Mouse (Mus musculus) liver, embryonic 13.5 days (tissue): Measurements from ENCODE around the gene Macf1. TPM values are rescaled to one million over a fixed set of nuclear protein-coding genes. Genes with fewer than 3 reads are reported as not detected.

Experiments
- ATAC-seq: fragments of 200-750 bp; cut with Nextera tagmentation; 2 replicates; pipeline ENCODE4 v1.8.0; 2017; ENCODE audit warnings: low read depth, mild to moderate bottlenecking, moderate number of reproducible peaks, moderate library complexity
- DNase-seq: peaks from one replicate; pipeline ENCODE4 v3.0.0; 2022
- H3K27ac ChIP-seq: fragments of 300-500 bp; sonication (generic); 2 replicates; pipeline ENCODE4 v1.5.1; 2015; ENCODE audit warnings: moderate library complexity, mild to moderate bottlenecking, inconsistent platforms
- H3K27me3 ChIP-seq: fragments of 300-500 bp; sonication (generic); 2 replicates; pipeline ENCODE4 v1.6.1; 2015; ENCODE audit warnings: mild to moderate bottlenecking, inconsistent platforms
- H3K36me3 ChIP-seq: fragments of 300-500 bp; sonication (generic); 2 replicates; pipeline ENCODE4 v1.6.1; 2015; ENCODE audit warnings: mild to moderate bottlenecking, inconsistent platforms
- H3K4me1 ChIP-seq: fragments of 300-500 bp; sonication (generic); replicated peaks from 2 replicates; pipeline ENCODE4 v1.6.1; 2015; ENCODE audit warnings: inconsistent platforms
- H3K4me2 ChIP-seq: fragments of 300-500 bp; sonication (generic); 2 replicates; pipeline ENCODE4 v1.6.1; 2015; ENCODE audit warnings: inconsistent platforms, mild to moderate bottlenecking, moderate library complexity
- H3K4me3 ChIP-seq: fragments of 300-500 bp; sonication (generic); replicated peaks from 2 replicates; pipeline ENCODE4 v1.5.1; 2015; ENCODE audit warnings: mild to moderate bottlenecking, inconsistent platforms
- H3K9ac ChIP-seq: fragments of 300-500 bp; sonication (generic); 2 replicates; pipeline ENCODE4 v1.6.1; 2015; ENCODE audit warnings: mild to moderate bottlenecking, inconsistent platforms
- H3K9me3 ChIP-seq: fragments of 300-500 bp; sonication (generic); replicated peaks from 2 replicates; pipeline ENCODE4 v1.6.1; 2016; ENCODE audit warnings: inconsistent platforms
- WGBS: fragments of 180-500 bp; shearing (Covaris S2); methylation state at CpG from one replicate; pipeline ENCODE4 v1.1.7; 2015; ENCODE audit not compliant: insufficient replicate concordance; 5-methylcytosine and 5-hydroxymethylcytosine counted together
- polyA plus RNA-seq: library from polyadenylated mRNA; unstranded; fragments of >200 nt; fragmentation: Nextera tagmentation; extraction: Ambion mirVana; gene quantifications from 2 replicates; pipeline ENCODE4 v1.2.1, GENCODE M21; 2015

Macf1 gene
- polyA plus RNA-seq, 1 experiment from 2014 or later: 9.5 TPM

- no peak overlapping the region for H3K4me3 ChIP-seq
- H3K9me3 ChIP-seq: no peaks in the 10 kb centered on the region
- H3K27me3 ChIP-seq: no peaks in the 10 kb centered on the region
- H3K9ac ChIP-seq: no peak overlapping the region; the same call in 1 of the 2 replicates
- ATAC-seq: peak; percentile 67
- WGBS: 13% methylated on average over 7 of the region's 7 CpGs
- peak overlapping the region; percentile 79 for H3K27ac ChIP-seq
- no peaks in the 10 kb centered on the region for H3K36me3 ChIP-seq
- peak overlapping the region; percentile 10; the same call in 1 of the 2 replicates for H3K4me2 ChIP-seq
- H3K4me1 ChIP-seq: peaks cover 45% of the 10 kb centered on the region
- peak; percentile 5 for DNase-seq
Measured at GRCm38 (mm10) chr4:123565291-123565861, 118.8 kb downstream of the Macf1 start.

- peak overlapping the region; percentile 32 for H3K4me3 ChIP-seq
- WGBS: 26% methylated on average over 6 of the region's 6 CpGs
- H3K27ac ChIP-seq: peak overlapping the region; percentile 79
- peak overlapping the region; percentile 45; the same call in 1 of the 2 replicates for H3K9ac ChIP-seq
- DNase-seq: no peak
- no peaks in the 10 kb centered on the region for H3K36me3 ChIP-seq
- peak overlapping the region; percentile 51 for H3K4me2 ChIP-seq
- H3K9me3 ChIP-seq: no peaks in the 10 kb centered on the region
- H3K27me3 ChIP-seq: no peaks in the 10 kb centered on the region
- peaks cover 45% of the 10 kb centered on the region for H3K4me1 ChIP-seq
- ATAC-seq: peak; percentile 56
Measured at GRCm38 (mm10) chr4:123564051-123564791, 119.9 kb downstream of the Macf1 start.

DNA sequence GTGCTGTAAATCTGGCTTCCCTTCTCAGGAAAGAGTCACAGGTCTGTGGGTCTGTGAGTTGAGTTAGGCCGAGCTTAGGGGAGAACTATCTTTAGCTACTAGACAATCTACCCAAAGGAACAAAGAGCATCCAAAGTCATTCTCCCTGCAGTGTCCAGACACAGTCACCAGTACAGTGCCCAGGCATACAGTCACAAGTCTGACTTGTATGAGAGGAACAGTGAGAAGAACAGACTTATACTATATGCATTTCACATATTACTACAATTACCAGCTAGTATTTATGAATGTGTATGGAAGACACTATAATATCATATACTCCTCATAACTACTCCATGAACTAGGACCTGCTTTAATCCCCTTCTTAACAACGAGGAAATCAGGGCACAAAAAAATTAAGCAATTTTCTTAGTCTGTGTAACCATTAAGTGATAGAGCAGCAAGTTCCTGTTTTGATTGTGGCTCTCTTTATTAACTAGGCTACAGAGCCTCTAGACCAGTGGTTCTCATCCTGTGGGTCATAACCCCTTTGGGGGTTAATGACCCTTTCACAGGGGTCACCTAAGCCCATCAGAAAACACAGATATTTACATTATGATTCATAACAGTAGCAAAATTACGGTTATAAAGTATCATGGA is 121.9 kb downstream of the Macf1 start:
- no peaks in the 10 kb centered on the region for H3K27me3 ChIP-seq
- WGBS: 46% methylated on average over 3 of the region's 3 CpGs
- no peak overlapping the region for H3K27ac ChIP-seq
- H3K9me3 ChIP-seq: no peaks in the 10 kb centered on the region
- DNase-seq (no peak), ATAC-seq (no peak)
- H3K4me3 ChIP-seq: no peak overlapping the region
- H3K36me3 ChIP-seq: no peaks in the 10 kb centered on the region
- no peak overlapping the region for H3K9ac ChIP-seq
- H3K4me1 ChIP-seq: peaks cover 45% of the 10 kb centered on the region
- H3K4me2 ChIP-seq: no peak overlapping the region

DNA sequence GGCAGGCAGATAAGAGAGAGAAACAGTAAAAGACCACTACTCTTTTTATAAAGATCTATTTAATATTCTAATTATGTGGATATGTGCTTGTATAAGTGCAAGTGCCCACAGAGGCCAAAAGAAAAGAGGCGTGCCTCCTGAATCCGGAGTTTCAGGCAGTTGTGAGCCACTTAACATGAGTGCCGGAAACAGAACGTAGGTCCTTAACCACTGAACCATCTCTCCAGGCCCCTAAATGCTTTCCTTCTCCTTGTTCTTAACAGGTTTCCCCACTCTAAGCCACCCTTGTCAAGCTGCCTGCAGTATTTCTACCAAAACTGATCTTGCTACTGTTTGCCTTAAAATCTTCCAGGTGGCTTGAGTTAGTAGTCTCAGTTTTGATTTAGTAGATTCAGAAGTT is 123.3 kb downstream of the Macf1 start:
- H3K36me3 ChIP-seq: no peaks in the 10 kb centered on the region
- no peaks in the 10 kb centered on the region for H3K27me3 ChIP-seq
- no peak for ATAC-seq
- no peak overlapping the region for H3K4me3 ChIP-seq
- H3K4me2 ChIP-seq: no peak overlapping the region
- H3K9ac ChIP-seq: no peak overlapping the region
- DNase-seq: no peak
- 80% methylated on average over 4 of the region's 4 CpGs for WGBS
- H3K27ac ChIP-seq: no peak overlapping the region
- peaks cover 36% of the 10 kb centered on the region for H3K4me1 ChIP-seq
- no peaks in the 10 kb centered on the region for H3K9me3 ChIP-seq

DNA sequence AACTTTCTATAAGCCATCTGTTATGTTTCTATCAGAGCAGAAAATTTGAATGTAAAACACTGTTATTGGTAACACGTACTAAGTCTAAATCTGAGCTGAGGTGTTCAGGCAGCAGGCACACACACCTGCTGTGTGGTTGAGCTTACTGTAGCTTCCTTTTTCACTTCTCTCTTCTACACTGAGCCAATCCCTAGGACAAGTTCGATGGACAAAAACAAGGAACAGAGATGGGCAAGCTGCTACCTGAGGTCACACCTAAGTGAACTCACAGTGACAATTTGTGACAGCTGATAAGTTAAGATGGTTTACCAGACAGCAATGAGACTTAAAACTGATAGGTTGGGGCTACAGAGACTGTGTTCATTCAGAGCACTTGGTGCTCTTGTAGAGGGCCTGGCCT is 125.7 kb downstream of the Macf1 start:
- H3K4me3 ChIP-seq: no peak overlapping the region
- ATAC-seq (no peak), DNase-seq (no peak)
- peaks cover 26% of the 10 kb centered on the region for H3K4me1 ChIP-seq
- H3K27me3 ChIP-seq: no peaks in the 10 kb centered on the region
- no peak overlapping the region for H3K27ac ChIP-seq
- no peak overlapping the region for H3K4me2 ChIP-seq
- no peaks in the 10 kb centered on the region for H3K9me3 ChIP-seq
- H3K9ac ChIP-seq: no peak overlapping the region
- WGBS: 77% methylated on average over 2 of the region's 2 CpGs
- H3K36me3 ChIP-seq: no peaks in the 10 kb centered on the region

DNA sequence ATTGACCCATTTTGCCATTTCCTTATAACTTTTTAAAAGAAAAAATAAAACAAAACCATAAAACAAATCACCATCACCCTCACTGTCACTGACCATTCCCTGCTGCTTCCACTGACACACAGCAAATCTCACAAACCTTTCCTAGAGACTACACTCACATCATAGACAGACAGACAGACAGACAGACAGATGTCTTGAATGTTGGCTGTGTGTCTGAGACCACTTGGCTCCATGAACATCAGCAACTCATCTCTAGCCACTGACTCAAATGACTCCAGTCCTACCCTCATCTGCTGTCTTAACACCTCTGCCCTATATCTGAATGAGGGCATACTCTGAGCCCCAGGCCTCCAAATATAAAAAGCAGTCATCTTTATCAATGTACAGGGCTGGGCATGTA is 128.9 kb downstream of the Macf1 start:
- H3K36me3 ChIP-seq: no peaks in the 10 kb centered on the region
- no peak overlapping the region for H3K4me2 ChIP-seq

DNA sequence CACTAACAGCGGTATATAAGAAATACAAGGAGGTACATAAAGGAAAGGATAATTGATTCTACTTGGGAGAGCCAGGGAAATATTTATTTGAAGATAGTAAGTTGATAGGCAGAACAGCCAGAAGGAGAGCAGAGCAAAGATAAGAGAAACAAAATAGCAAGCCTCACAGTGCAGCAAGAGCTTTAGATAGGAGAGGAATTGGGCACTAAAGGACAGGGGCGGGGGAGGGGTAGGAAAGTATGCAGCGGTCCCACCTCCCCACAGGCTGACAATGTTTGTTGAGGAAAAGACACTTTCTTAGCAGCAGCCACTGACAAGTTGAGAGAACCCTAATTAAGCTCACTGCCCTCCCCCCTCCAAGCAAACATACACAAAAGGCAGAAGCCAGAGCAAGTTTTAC is 131.5 kb downstream of the Macf1 start:
- Histone ChIP-seq H3K4me3 (no peak overlapping the region), H3K4me1 (peaks cover 32% of the 10 kb centered on the region), H3K27ac (no peak overlapping the region), H3K36me3 (no peaks in the 10 kb centered on the region), H3K27me3 (no peaks in the 10 kb centered on the region), H3K9me3 (no peaks in the 10 kb centered on the region), H3K9ac (no peak overlapping the region), H3K4me2 (no peak overlapping the region)
- ATAC-seq (peak; percentile 74), DNase-seq (no peak)
- 44% methylated on average over 3 of the region's 3 CpGs for WGBS

More for the DNA sequence above, 128.9 kb downstream of the Macf1 start:
- H3K9ac ChIP-seq: no peak overlapping the region
- H3K4me3 ChIP-seq: no peak overlapping the region
- H3K4me1 ChIP-seq: peaks cover 32% of the 10 kb centered on the region
- no peaks in the 10 kb centered on the region for H3K27me3 ChIP-seq
- no peak overlapping the region for H3K27ac ChIP-seq
- no peaks in the 10 kb centered on the region for H3K9me3 ChIP-seq
- no peak for DNase-seq
- no peak for ATAC-seq

DNA sequence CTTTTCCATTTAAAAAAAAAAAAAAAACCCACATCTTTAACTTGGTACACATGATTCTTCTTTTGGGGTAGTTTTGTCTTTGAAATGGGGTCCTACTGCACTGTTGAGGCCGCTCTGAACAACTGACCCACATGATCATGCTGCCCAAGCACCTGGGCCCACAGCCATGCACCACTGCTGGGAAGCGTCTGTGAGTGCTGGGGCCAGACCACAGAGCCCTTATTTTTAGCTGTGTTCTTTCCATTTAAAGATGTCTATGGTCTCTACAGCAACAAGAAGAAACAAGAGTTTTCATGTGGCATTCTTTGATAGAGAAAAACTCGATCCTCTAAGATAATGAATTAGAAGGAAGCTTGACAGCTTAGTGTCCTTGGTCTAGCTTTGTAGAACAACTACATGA is 135.8 kb downstream of the Macf1 start:
- no peak overlapping the region for H3K27ac ChIP-seq
- H3K9ac ChIP-seq: no peak overlapping the region
- H3K4me1 ChIP-seq: peaks cover 20% of the 10 kb centered on the region
- no peak for ATAC-seq
- peaks cover 8% of the 10 kb centered on the region for H3K36me3 ChIP-seq
- WGBS: 65% methylated on average over 3 of the region's 3 CpGs
- H3K4me2 ChIP-seq: no peak overlapping the region
- no peaks in the 10 kb centered on the region for H3K27me3 ChIP-seq
- no peak for DNase-seq
- H3K9me3 ChIP-seq: no peaks in the 10 kb centered on the region
- H3K4me3 ChIP-seq: no peak overlapping the region

GRCm38 (mm10) chr4:123543691-123544090 is 140.5 kb downstream of the Macf1 start:
- ATAC-seq: no peak

GRCm38 (mm10) chr4:123535271-123535670 is 148.9 kb downstream of the Macf1 start:
- 56% methylated on average over 1 of the region's 1 CpGs for WGBS
- no peak overlapping the region for H3K27ac ChIP-seq
- H3K4me3 ChIP-seq: no peak overlapping the region
- peaks cover 6% of the 10 kb centered on the region; the same call in 1 of the 2 replicates for H3K36me3 ChIP-seq
- H3K9me3 ChIP-seq: no peaks in the 10 kb centered on the region
- no peak overlapping the region for H3K4me2 ChIP-seq
- H3K4me1 ChIP-seq: no peaks in the 10 kb centered on the region
- no peak overlapping the region for H3K9ac ChIP-seq
- no peaks in the 10 kb centered on the region for H3K27me3 ChIP-seq
- ATAC-seq (peak; percentile 48), DNase-seq (no peak)

More at GRCm38 (mm10) chr4:123543691-123544090, 140.5 kb downstream of the Macf1 start:
- Histone ChIP-seq H3K9me3 (no peaks in the 10 kb centered on the region), H3K36me3 (peaks cover 8% of the 10 kb centered on the region), H3K9ac (no peak overlapping the region), H3K27ac (no peak overlapping the region), H3K4me3 (no peak overlapping the region), H3K4me1 (peaks cover 5% of the 10 kb centered on the region; the same call in 1 of the 2 replicates), H3K27me3 (no peaks in the 10 kb centered on the region), H3K4me2 (no peak overlapping the region)
- DNase-seq: no peak

- DNase-seq (no peak), ATAC-seq (no peak)
- no peaks in the 10 kb centered on the region for H3K9me3 ChIP-seq
- H3K27me3 ChIP-seq: no peaks in the 10 kb centered on the region
- H3K9ac ChIP-seq: no peak overlapping the region
- no peak overlapping the region for H3K27ac ChIP-seq
- no peak overlapping the region for H3K4me3 ChIP-seq
- H3K36me3 ChIP-seq: peaks cover 4% of the 10 kb centered on the region; the same call in 1 of the 2 replicates
- WGBS: 36% methylated on average over 3 of the region's 3 CpGs
- no peak overlapping the region for H3K4me2 ChIP-seq
- H3K4me1 ChIP-seq: no peaks in the 10 kb centered on the region
Measured at GRCm38 (mm10) chr4:123532001-123532400, 152.2 kb downstream of the Macf1 start.
